Mouse (Mus musculus): ENCODE results near the gene Gbe1. TPM values are rescaled to one million over a fixed set of nuclear protein-coding genes. Genes with fewer than 3 reads are reported as not detected.

Gbe1 gene
- polyA plus RNA-seq, 1 experiment from 2014 or later, result 11.2 TPM

GRCm38 (mm10) chr16:70330007-70330406 lies 16.3 kb downstream of the Gbe1 start:
- no peaks in the 10 kb centered on the region for H3K36me3 ChIP-seq
- H3K9me3 ChIP-seq, result no peaks in the 10 kb centered on the region
- H3K4me3 ChIP-seq, result no peak overlapping the region
- ATAC-seq (ENCODE audit: low FRiP score, low read depth), result no peak
- no peaks in the 10 kb centered on the region for H3K4me1 ChIP-seq
- no peak overlapping the region for H3K27ac ChIP-seq
- H3K4me2 ChIP-seq (replicated peaks), result no peak overlapping the region
- 90% methylated on average over 2 of the region's 2 CpGs for WGBS
- H3K27me3 ChIP-seq (replicated peaks), result no peaks in the 10 kb centered on the region
- no peak overlapping the region for H3K9ac ChIP-seq

- Histone ChIP-seq H3K36me3 (no peaks in the 10 kb centered on the region), H3K27ac (no peak overlapping the region), H3K4me1 (no peaks in the 10 kb centered on the region), H3K9me3 (no peaks in the 10 kb centered on the region), H3K9ac (no peak overlapping the region), H3K4me2 (replicated peaks) (no peak overlapping the region), H3K27me3 (replicated peaks) (no peaks in the 10 kb centered on the region), H3K4me3 (no peak overlapping the region)
- WGBS, result 93% methylated on average over 10 of the region's 10 CpGs
- ATAC-seq (ENCODE audit: low FRiP score, low read depth), result no peak
Observed at GRCm38 (mm10) chr16:70330626-70331275, 17.0 kb downstream of the Gbe1 start.

GRCm38 (mm10) chr16:70334812-70335211 lies 21.1 kb downstream of the Gbe1 start:
- Histone ChIP-seq H3K36me3 (no peaks in the 10 kb centered on the region), H3K27ac (no peak overlapping the region), H3K27me3 (replicated peaks) (no peaks in the 10 kb centered on the region), H3K9me3 (no peaks in the 10 kb centered on the region), H3K4me3 (no peak overlapping the region), H3K4me1 (no peaks in the 10 kb centered on the region), H3K4me2 (replicated peaks) (no peak overlapping the region), H3K9ac (no peak overlapping the region)
- ATAC-seq (ENCODE audit: low FRiP score, low read depth), result no peak
- 92% methylated on average over 5 of the region's 5 CpGs for WGBS

GRCm38 (mm10) chr16:70335472-70335871 lies 21.7 kb downstream of the Gbe1 start:
- H3K27ac ChIP-seq, result no peak overlapping the region
- H3K4me2 ChIP-seq (replicated peaks), result no peak overlapping the region
- H3K27me3 ChIP-seq (replicated peaks), result no peaks in the 10 kb centered on the region
- no peaks in the 10 kb centered on the region for H3K4me1 ChIP-seq
- no peak overlapping the region for H3K9ac ChIP-seq
- no peak overlapping the region for H3K4me3 ChIP-seq
- no peaks in the 10 kb centered on the region for H3K36me3 ChIP-seq
- H3K9me3 ChIP-seq, result no peaks in the 10 kb centered on the region
- no peak for ATAC-seq (ENCODE audit: low FRiP score, low read depth)

GRCm38 (mm10) chr16:70337661-70338060 lies 23.9 kb downstream of the Gbe1 start:
- Histone ChIP-seq H3K4me1 (no peaks in the 10 kb centered on the region), H3K27me3 (replicated peaks) (no peaks in the 10 kb centered on the region), H3K9ac (no peak overlapping the region), H3K4me3 (no peak overlapping the region), H3K9me3 (no peaks in the 10 kb centered on the region), H3K36me3 (no peaks in the 10 kb centered on the region), H3K27ac (no peak overlapping the region), H3K4me2 (replicated peaks) (no peak overlapping the region)
- no peak for ATAC-seq (ENCODE audit: low FRiP score, low read depth)
- 89% methylated on average over 3 of the region's 3 CpGs for WGBS

GRCm38 (mm10) chr16:70344496-70344895 lies 30.7 kb downstream of the Gbe1 start:
- Histone ChIP-seq H3K4me1 (no peaks in the 10 kb centered on the region), H3K4me3 (no peak overlapping the region), H3K4me2 (replicated peaks) (no peak overlapping the region), H3K36me3 (no peaks in the 10 kb centered on the region), H3K9ac (no peak overlapping the region), H3K27ac (no peak overlapping the region), H3K9me3 (no peaks in the 10 kb centered on the region), H3K27me3 (replicated peaks) (no peaks in the 10 kb centered on the region)
- ATAC-seq (ENCODE audit: low FRiP score, low read depth), result no peak
- WGBS, result 82% methylated on average over 1 of the region's 1 CpGs

- Histone ChIP-seq H3K4me3 (no peak overlapping the region), H3K4me2 (replicated peaks) (no peak overlapping the region), H3K36me3 (no peaks in the 10 kb centered on the region), H3K9me3 (no peaks in the 10 kb centered on the region), H3K27ac (no peak overlapping the region), H3K4me1 (no peaks in the 10 kb centered on the region), H3K27me3 (replicated peaks) (no peaks in the 10 kb centered on the region), H3K9ac (no peak overlapping the region)
- ATAC-seq (ENCODE audit: low FRiP score, low read depth), result no peak
- WGBS, result 74% methylated on average over 10 of the region's 10 CpGs
Observed at GRCm38 (mm10) chr16:70345607-70346006, 31.9 kb downstream of the Gbe1 start.

GRCm38 (mm10) chr16:70350011-70350410 lies 36.3 kb downstream of the Gbe1 start:
- Histone ChIP-seq H3K9me3 (no peaks in the 10 kb centered on the region), H3K4me3 (no peak overlapping the region), H3K36me3 (no peaks in the 10 kb centered on the region), H3K27ac (no peak overlapping the region), H3K4me2 (replicated peaks) (no peak overlapping the region), H3K4me1 (no peaks in the 10 kb centered on the region), H3K27me3 (replicated peaks) (no peaks in the 10 kb centered on the region), H3K9ac (no peak overlapping the region)
- WGBS, result 82% methylated on average over 8 of the region's 8 CpGs
- ATAC-seq (ENCODE audit: low FRiP score, low read depth), result no peak

GRCm38 (mm10) chr16:70351641-70352280 lies 38.0 kb downstream of the Gbe1 start:
- Histone ChIP-seq H3K9me3 (no peaks in the 10 kb centered on the region), H3K4me1 (no peaks in the 10 kb centered on the region), H3K4me2 (replicated peaks) (0 out of 2 replicates have a peak overlapping the region, but pooled peaks have one; percentile 28), H3K27me3 (replicated peaks) (no peaks in the 10 kb centered on the region), H3K36me3 (no peaks in the 10 kb centered on the region), H3K9ac (no peak overlapping the region), H3K4me3 (no peak overlapping the region), H3K27ac (no peak overlapping the region)
- ATAC-seq (ENCODE audit: low FRiP score, low read depth), result peak; percentile 86
- WGBS, result 58% methylated on average over 11 of the region's 11 CpGs

GRCm38 (mm10) chr16:70352571-70352970 lies 38.8 kb downstream of the Gbe1 start:
- Histone ChIP-seq H3K9ac (no peak overlapping the region), H3K4me3 (no peak overlapping the region), H3K4me2 (replicated peaks) (no peak overlapping the region), H3K9me3 (no peaks in the 10 kb centered on the region), H3K27me3 (replicated peaks) (no peaks in the 10 kb centered on the region), H3K4me1 (no peaks in the 10 kb centered on the region), H3K27ac (no peak overlapping the region), H3K36me3 (no peaks in the 10 kb centered on the region)
- ATAC-seq (ENCODE audit: low FRiP score, low read depth), result no peak
- WGBS, result 84% methylated on average over 3 of the region's 3 CpGs

GRCm38 (mm10) chr16:70353058-70353457 lies 39.3 kb downstream of the Gbe1 start:
- Histone ChIP-seq H3K27ac (no peak overlapping the region), H3K9me3 (no peaks in the 10 kb centered on the region), H3K4me2 (replicated peaks) (no peak overlapping the region), H3K36me3 (no peaks in the 10 kb centered on the region), H3K9ac (no peak overlapping the region), H3K4me3 (no peak overlapping the region), H3K27me3 (replicated peaks) (no peaks in the 10 kb centered on the region), H3K4me1 (no peaks in the 10 kb centered on the region)
- ATAC-seq (ENCODE audit: low FRiP score, low read depth), result no peak
- WGBS, result 32% methylated on average over 2 of the region's 2 CpGs

- no peak overlapping the region for H3K9ac ChIP-seq
- H3K4me3 ChIP-seq, result no peak overlapping the region
- no peak overlapping the region for H3K27ac ChIP-seq
- 92% methylated on average over 6 of the region's 6 CpGs for WGBS
- no peak overlapping the region for H3K4me2 ChIP-seq (replicated peaks)
- no peaks in the 10 kb centered on the region for H3K27me3 ChIP-seq (replicated peaks)
- ATAC-seq (ENCODE audit: low FRiP score, low read depth), result no peak
- no peaks in the 10 kb centered on the region for H3K9me3 ChIP-seq
- H3K36me3 ChIP-seq, result no peaks in the 10 kb centered on the region
- H3K4me1 ChIP-seq, result no peaks in the 10 kb centered on the region
Observed at GRCm38 (mm10) chr16:70358326-70358725, 44.6 kb downstream of the Gbe1 start.

- 81% methylated on average over 3 of the region's 3 CpGs for WGBS
- Histone ChIP-seq H3K9ac (no peak overlapping the region), H3K27ac (no peak overlapping the region), H3K27me3 (replicated peaks) (no peaks in the 10 kb centered on the region), H3K4me3 (no peak overlapping the region), H3K4me2 (replicated peaks) (no peak overlapping the region), H3K4me1 (no peaks in the 10 kb centered on the region), H3K36me3 (no peaks in the 10 kb centered on the region), H3K9me3 (no peaks in the 10 kb centered on the region)
- ATAC-seq (ENCODE audit: low FRiP score, low read depth), result no peak
Observed at GRCm38 (mm10) chr16:70365229-70365628, 51.5 kb downstream of the Gbe1 start.

Data from neural tube, embryonic 12.5 days (tissue).